Mouse (Mus musculus) brain, embryonic 14.5 days (tissue): ENCODE measurements at regions not wholly inside any gene's neighbourhood (a gene's known extent, or its start where the extent isn't known, plus 50 kb on each side); places are given as distances from the start of the nearest gene placed in this dataset.

Experiments
- DNase-seq: peaks from one replicate; pipeline ENCODE4 v3.0.0-alpha.2; 2011; ENCODE audit warnings: low read depth
- CTCF ChIP-seq: fragments of 200-500 bp; IDR thresholded peaks from 2 replicates; pipeline ENCODE4 v1.5.1; 2012; ENCODE audit warnings: inconsistent platforms, mild to moderate bottlenecking, moderate library complexity, borderline replicate concordance; ENCODE audit not compliant: insufficient read depth, insufficient read length; ENCODE audit errors: extremely low read depth
- POLR2A ChIP-seq: fragments of 200-500 bp; IDR thresholded peaks from 2 replicates; pipeline ENCODE4 v1.6.1; 2012; ENCODE audit warnings: mild to moderate bottlenecking, inconsistent platforms, borderline replicate concordance; ENCODE audit not compliant: poor library complexity, insufficient read depth, insufficient read length, severe bottlenecking; ENCODE audit errors: extremely low read depth

DNA sequence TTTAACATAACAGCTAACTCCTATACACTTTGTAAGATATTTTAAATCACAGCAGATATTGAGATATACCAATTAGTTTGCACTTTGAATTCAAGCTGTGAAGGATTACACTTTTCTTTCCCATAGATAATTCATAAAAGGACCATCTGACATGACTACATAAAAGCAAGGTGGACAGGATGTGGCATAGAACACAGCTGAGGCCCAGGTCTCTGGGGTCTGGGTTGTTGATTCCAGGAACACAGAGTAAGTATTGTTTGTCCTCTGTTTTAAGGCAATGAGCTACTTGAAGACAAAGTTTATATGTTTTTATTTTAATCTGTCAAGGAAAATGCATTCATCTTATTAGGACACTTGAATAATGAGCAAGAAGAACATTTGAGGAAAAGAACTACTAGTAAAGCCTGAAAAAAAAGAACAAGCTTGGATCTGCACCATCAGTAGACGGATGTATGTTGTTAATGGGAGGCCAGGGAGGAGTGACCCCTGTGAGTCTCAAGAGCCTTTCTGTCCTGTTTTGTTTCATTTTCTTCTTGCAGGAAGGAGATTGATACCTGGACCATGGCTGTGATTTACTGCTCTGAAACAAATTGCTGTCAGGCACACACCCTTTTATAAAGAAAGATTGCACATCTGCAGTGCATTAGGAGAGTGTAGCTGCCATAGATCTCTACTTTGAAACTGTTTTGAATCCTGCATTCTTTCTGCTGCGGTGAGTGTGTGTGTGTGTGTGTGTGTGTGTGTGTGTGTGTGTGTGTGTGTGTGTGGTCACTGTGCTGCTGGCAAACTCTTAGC is 76.4 kb upstream of the Pex5l start:
- no peak for TF ChIP-seq POLR2A
- TF ChIP-seq CTCF = no peak
- peak; percentile 41 for DNase-seq

DNA sequence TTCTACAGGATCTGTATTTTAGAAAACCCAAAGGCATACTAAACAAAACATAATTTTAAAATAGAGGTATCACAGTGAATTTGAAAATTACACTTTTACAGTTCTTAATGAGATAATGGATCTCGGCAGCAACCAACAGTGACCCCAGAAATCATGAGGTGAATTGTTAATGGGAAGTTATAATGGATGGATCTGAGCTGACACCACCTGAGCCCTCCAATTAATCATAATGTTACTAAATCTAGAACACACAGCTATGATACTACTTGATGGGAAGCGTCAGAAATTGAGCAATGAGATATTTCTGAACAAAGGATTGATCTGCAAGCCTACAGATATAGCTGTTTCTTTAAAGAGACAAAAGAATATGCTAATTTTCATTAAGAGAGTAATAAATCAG is 75.2 kb upstream of the Pex5l start:
- no peak for TF ChIP-seq POLR2A
- no peak for TF ChIP-seq CTCF
- DNase-seq = peak; percentile 53

DNA sequence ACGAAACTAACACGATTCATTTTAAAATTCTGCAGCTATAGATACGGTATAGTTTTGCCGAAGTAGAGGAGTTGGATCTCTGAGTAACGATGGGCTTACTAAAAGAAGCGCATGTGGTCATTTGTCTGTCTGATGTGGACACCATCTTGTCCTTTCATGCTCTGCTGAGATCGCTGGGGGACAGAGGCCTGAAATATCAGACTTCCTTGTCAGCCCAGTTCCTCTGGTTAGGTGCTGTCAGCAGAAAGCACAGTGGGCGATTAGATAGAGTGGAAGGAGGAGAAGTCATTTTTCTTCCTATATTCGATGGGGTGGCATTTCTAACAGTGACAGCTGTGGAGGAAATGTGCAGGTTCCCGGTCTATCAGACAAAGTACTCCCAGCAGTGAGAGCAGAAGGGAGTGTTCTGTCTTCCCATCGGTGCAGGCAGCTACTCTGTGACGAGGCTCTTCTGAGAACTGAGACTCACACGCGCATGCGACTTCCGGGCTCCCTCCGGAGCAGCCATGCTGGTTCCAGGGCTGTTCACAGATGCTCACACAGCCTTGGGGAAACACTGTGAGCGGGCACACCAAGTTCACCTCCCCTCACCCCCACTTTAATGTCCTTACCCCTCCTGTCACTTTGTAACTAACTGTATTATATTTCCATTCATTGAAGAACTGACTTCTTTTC is 74.5 kb upstream of the Pex5l start:
- TF ChIP-seq POLR2A = no peak
- no peak for TF ChIP-seq CTCF
- peak; percentile 63 for DNase-seq

DNA sequence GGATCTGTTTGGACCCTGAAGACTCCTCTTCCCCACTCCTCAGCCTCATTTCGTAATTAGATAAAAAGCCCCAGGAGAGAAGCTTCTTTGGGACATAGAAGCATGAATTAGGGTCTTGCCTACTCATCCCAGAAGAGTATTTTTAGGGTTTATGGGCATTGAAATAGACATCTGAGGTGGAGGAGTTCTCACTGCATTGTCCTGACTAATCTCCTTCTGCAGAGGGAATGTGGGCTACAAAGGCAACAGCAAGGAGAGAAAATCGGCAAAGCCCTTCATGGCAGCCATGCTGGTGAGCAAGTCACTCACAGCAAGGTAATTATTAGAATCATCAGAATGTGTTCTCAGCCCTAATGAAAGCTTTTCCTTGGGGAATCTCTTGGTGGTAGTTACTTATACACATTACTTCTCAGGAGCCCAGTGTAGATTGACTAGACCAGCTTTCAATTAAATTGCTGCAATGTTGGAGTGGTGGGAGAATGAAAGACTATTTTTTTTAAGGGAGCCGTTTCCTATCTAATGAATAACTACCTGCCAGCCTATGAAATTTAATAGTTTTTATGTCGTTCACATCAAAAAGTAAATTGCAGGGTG is 68.3 kb upstream of the Pex5l start:
- no peak for TF ChIP-seq POLR2A
- no peak for TF ChIP-seq CTCF
- DNase-seq = peak; percentile 50
